Mouse (Mus musculus) left cerebral cortex, postnatal 10 days (tissue): ENCODE measurements around the gene Hapln2. TPM values are rescaled to one million over a fixed set of nuclear protein-coding genes. Genes with fewer than 3 reads are reported as not detected.

ENCODE experiments used
- DNase-seq, 2 experiments: peaks; one replicate each; pipeline ENCODE4 v3.0.0; 2021 to 2022; ENCODE audit warnings: low spot score in 2 of 2, mixed read lengths in 1 of 2; ENCODE audit errors: extremely low spot score in 1 of 2
- intact Hi-C: fragments of 180-260 bp; cut with DNase I; formaldehyde crosslinking; loops from one replicate; pipeline ENCODE4 v1.15.1; 2025
- total RNA-seq, 2 experiments: library from RNA; stranded (reverse); gene quantifications; 2 replicates each; pipeline ENCODE4 v1.2.3; 2021

The Hapln2 gene
- total RNA-seq, 2 experiments from 2014 or later, result 0.26 to 1.3 TPM

GRCm38 (mm10) chr3:87983627-87984026 lies 43.8 kb downstream of the Hapln2 start:
- no peak for DNase-seq
- intact Hi-C loops, result no loop called here

GRCm38 (mm10) chr3:87982836-87983601 lies 44.4 kb downstream of the Hapln2 start:
- peak in 1 of 2 experiments; percentile 82 for DNase-seq
- intact Hi-C loops, result no loop called here

GRCm38 (mm10) chr3:87981894-87982835 lies 45.2 kb downstream of the Hapln2 start:
- intact Hi-C loops, result no loop called here
- DNase-seq, result peak in 1 of 2 experiments; percentile 72

GRCm38 (mm10) chr3:87981214-87981760 lies 46.1 kb downstream of the Hapln2 start:
- peak in 1 of 2 experiments; percentile 23 for DNase-seq
- intact Hi-C loops, result no loop called here

GRCm38 (mm10) chr3:87980728-87981127 lies 46.7 kb downstream of the Hapln2 start:
- peak in 1 of 2 experiments; percentile 27 for DNase-seq
- intact Hi-C loops, result no loop called here

- no peak for DNase-seq
- intact Hi-C loops, result no loop called here
These were observed 47.3 kb downstream of the Hapln2 start for GRCm38 (mm10) chr3:87980085-87980484.

- intact Hi-C loops, result no loop called here
- DNase-seq, result no peak
These were observed 47.9 kb downstream of the Hapln2 start for GRCm38 (mm10) chr3:87979493-87979892.

- intact Hi-C loops, result no loop called here
- DNase-seq, result peak in 1 of 2 experiments; percentile 58
These were observed 52.9 kb downstream of the Hapln2 start for GRCm38 (mm10) chr3:87974381-87974987.

- DNase-seq, result peak in 1 of 2 experiments; percentile 28
- intact Hi-C loops, result no loop called here
These were observed 53.6 kb downstream of the Hapln2 start for GRCm38 (mm10) chr3:87973593-87974380.

GRCm38 (mm10) chr3:87972776-87973175 lies 54.6 kb downstream of the Hapln2 start:
- DNase-seq, result peak in 1 of 2 experiments; percentile 28
- intact Hi-C loops, result no loop called here

- DNase-seq, result peak in 1 of 2 experiments; percentile 39
- intact Hi-C loops, result no loop called here
These were observed 55.1 kb downstream of the Hapln2 start for GRCm38 (mm10) chr3:87972203-87972664.

Other genes starting within 250 kb of the Hapln2 start
- gene Ntrk1, start 232.4 kb downstream of the Hapln2 start, total RNA-seq, result under 1 TPM; 0.34 to 0.62 TPM
- gene Insrr, start 230.6 kb downstream of the Hapln2 start, total RNA-seq, result under 1 TPM; 0.30 to 0.39 TPM
- 1 to 10 TPM; 7.6 TPM for gene Pear1, start 203.3 kb downstream of the Hapln2 start, total RNA-seq
- not detected for gene Sh2d2a, start 180.8 kb downstream of the Hapln2 start, total RNA-seq
- gene Prcc, start 142.0 kb downstream of the Hapln2 start, total RNA-seq, result 10 to 100 TPM; 63.0 to 63.8 TPM
- 100 to 1,000 TPM; 120 to 123 TPM for gene Hdgf, start 121.3 kb downstream of the Hapln2 start, total RNA-seq
- gene Mrpl24, start 108.1 kb downstream of the Hapln2 start, total RNA-seq, result 10 to 100 TPM; 45.7 to 50.5 TPM
- 10 to 100 TPM; 17.0 to 17.3 TPM for gene Isg20l2, start 97.3 kb downstream of the Hapln2 start, total RNA-seq
- gene Rrnad1, start 96.9 kb downstream of the Hapln2 start, total RNA-seq, result 10 to 100 TPM; 16.6 to 18.8 TPM
- 1 to 10 TPM; 4.9 to 5.7 TPM for gene Crabp2, start 78.9 kb downstream of the Hapln2 start, total RNA-seq
- gene Nes, start 56.5 kb downstream of the Hapln2 start, total RNA-seq, result 10 to 100 TPM in 1 of 2 experiments, 1 to 10 TPM in 1; 9.9 to 11.4 TPM
- gene Bcan, start 27.4 kb downstream of the Hapln2 start, total RNA-seq, result 100 to 1,000 TPM; 262 to 273 TPM
- gene Gpatch4, start 15.5 kb upstream of the Hapln2 start, total RNA-seq, result 10 to 100 TPM; 20.8 to 24.2 TPM
- gene Naxe, start 30.9 kb upstream of the Hapln2 start, total RNA-seq, result 10 to 100 TPM; 60.7 to 67.8 TPM
- not detected for gene Ttc24, start 50.7 kb upstream of the Hapln2 start, total RNA-seq
- 1 to 10 TPM; 1.9 to 2.0 TPM for gene Iqgap3, start 54.4 kb upstream of the Hapln2 start, total RNA-seq
- gene Mef2d, start 114.8 kb upstream of the Hapln2 start, total RNA-seq, result 100 to 1,000 TPM; 149 to 160 TPM
- gene Rhbg, start 227.1 kb upstream of the Hapln2 start, total RNA-seq, result under 1 TPM; 0.26 to 0.41 TPM